Mouse (Mus musculus): ENCODE data around the gene Arhgap15. TPM values are rescaled to one million over a fixed set of nuclear protein-coding genes. Genes with fewer than 3 reads are reported as not detected.
A peak's percentile ranks its signal among the peaks of the same experiment; 100 is the strongest.

Arhgap15 gene
- polyA plus RNA-seq, 1 experiment from 2014 or later: 1.1 TPM

DNA sequence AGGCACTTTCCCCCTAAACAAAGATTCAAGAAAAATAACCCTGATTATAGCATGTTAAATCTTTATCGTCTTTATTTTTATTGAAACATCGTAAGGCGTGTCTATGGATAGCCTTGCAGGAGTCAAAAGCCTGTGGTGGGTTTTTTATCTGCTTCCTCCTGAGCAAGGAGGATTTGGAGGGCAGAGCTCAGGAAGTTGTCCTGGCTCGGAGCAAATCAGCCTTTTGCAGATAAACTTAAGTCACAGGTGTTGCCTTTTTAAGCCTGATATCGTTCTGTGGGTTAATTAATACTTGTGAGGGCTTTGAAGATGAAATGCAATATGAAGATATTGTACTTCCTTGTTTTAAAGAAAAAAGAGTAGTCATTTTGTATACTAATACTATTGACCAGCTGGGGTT is 87.3 kb downstream of the Arhgap15 start:
- Histone ChIP-seq H3K4me2 (no peak overlapping the region), H3K27ac (no peak overlapping the region), H3K4me1 (no peaks in the 10 kb centered on the region), H3K27me3 (no peaks in the 10 kb centered on the region), H3K4me3 (replicated peaks) (no peak overlapping the region), H3K9ac (no peak overlapping the region), H3K9me3 (replicated peaks) (no peaks in the 10 kb centered on the region), H3K36me3 (no peaks in the 10 kb centered on the region)
- WGBS: 78% methylated on average over 5 of the region's 5 CpGs
- no peak for ATAC-seq (replicated peaks; ENCODE audit: low FRiP score)

DNA sequence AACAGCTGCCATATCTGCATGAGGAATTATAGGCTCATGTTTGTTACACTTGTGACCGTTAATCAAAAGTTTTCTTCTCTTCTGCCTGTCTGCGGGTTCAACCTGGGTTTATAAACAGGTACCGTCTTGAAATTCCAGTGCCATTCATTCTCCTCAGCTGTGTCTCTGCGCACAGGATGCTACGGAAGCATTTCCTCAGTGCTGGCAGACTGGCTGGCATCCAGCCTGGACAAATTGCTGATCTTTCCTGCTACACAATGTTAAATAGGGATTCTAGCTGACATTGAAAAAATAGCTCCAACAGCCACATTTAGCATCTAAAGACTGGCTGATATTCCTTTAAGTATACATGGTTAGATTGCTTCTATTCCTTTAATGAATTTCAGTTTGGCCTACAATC is 93.0 kb downstream of the Arhgap15 start:
- Histone ChIP-seq H3K4me3 (replicated peaks) (no peak overlapping the region), H3K9me3 (replicated peaks) (no peaks in the 10 kb centered on the region), H3K36me3 (no peaks in the 10 kb centered on the region), H3K4me1 (no peaks in the 10 kb centered on the region), H3K4me2 (no peak overlapping the region), H3K9ac (no peak overlapping the region), H3K27ac (no peak overlapping the region), H3K27me3 (no peaks in the 10 kb centered on the region)
- WGBS: 76% methylated on average over 5 of the region's 5 CpGs
- ATAC-seq (replicated peaks; ENCODE audit: low FRiP score): no peak

DNA sequence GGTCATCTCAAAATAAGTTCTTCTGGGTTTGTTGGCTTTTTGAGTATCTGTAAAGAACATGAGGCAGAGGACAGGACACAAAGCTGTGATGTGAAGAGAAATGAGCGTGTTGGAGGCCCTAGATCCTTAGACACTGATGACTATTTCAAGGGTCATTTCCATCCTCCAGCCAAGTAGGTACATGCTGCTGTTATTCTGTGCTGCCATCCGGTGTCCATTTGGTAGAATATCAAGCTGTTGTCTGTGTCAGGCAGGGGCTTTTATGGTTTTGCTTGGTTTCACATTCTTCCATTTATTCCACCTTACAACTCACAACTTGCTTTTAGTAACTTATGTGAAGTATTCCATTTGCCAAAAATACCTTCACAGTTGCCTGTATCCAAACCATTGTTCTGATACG is 102.6 kb downstream of the Arhgap15 start:
- H3K4me2 ChIP-seq: no peak overlapping the region
- H3K36me3 ChIP-seq: no peaks in the 10 kb centered on the region
- no peak overlapping the region for H3K4me3 ChIP-seq (replicated peaks)
- no peaks in the 10 kb centered on the region for H3K9me3 ChIP-seq (replicated peaks)
- H3K27me3 ChIP-seq: no peaks in the 10 kb centered on the region
- no peaks in the 10 kb centered on the region for H3K4me1 ChIP-seq
- 58% methylated on average over 3 of the region's 3 CpGs for WGBS
- no peak overlapping the region for H3K9ac ChIP-seq
- H3K27ac ChIP-seq: no peak overlapping the region
- 0 out of 2 replicates have a peak, but pooled peaks have one; percentile 71 for ATAC-seq (replicated peaks; ENCODE audit: low FRiP score)

DNA sequence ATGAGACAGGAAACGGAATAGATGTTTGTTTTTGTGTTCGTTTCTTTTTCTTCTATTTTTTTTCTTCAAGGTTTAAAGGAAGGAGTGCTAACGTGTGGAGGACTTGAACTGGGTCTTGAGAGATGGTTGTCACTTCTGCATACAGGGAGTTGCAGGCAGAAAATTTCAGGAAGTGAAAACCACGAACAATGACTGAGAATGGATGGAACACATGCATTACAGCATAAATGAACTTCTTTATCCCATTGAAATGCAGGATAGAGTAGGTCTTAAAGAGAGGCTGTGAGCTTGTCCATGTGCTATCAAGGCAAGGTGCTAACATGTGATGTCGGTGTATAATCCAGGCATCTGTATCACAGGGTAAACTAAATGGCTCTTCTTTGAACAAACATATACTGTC is 114.1 kb downstream of the Arhgap15 start:
- no peaks in the 10 kb centered on the region for H3K27me3 ChIP-seq
- ATAC-seq (replicated peaks; ENCODE audit: low FRiP score): no peak
- H3K4me1 ChIP-seq: no peaks in the 10 kb centered on the region
- 82% methylated on average over 5 of the region's 5 CpGs for WGBS
- H3K4me2 ChIP-seq: no peak overlapping the region
- H3K9me3 ChIP-seq (replicated peaks): no peaks in the 10 kb centered on the region
- no peak overlapping the region for H3K9ac ChIP-seq
- no peak overlapping the region for H3K27ac ChIP-seq
- H3K36me3 ChIP-seq: no peaks in the 10 kb centered on the region
- no peak overlapping the region for H3K4me3 ChIP-seq (replicated peaks)

DNA sequence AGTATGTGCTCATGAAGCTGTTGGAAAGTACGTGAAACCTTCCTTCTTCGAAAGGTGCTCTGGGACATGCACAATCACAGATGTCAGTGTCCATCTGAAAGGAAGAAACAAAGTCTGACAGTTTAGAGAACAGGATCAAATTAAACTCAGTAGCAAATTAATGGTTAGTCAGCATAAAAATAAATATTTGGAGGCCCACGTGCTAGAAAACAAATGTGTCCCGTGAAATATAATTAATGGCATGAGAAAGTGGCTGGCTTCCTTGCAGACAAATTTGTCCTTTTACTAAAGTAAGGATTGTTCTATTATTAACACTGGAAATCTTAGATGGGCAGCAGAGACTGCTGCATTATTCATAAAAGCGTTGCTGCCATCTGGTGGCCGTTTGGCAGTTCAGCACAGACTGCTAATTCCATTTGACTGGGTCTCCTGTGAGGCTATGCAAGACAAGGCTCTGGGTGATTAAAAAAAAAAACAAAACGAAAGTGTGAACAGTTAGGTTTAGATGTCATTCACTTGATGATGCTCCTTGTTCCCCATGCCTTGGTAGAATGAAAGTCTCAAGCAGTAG is 153.9 kb downstream of the Arhgap15 start:
- peak; percentile 89 for ATAC-seq (replicated peaks; ENCODE audit: low FRiP score)
- Histone ChIP-seq H3K9me3 (replicated peaks) (no peaks in the 10 kb centered on the region), H3K4me3 (replicated peaks) (no peak overlapping the region), H3K4me1 (no peaks in the 10 kb centered on the region), H3K27ac (no peak overlapping the region), H3K36me3 (no peaks in the 10 kb centered on the region), H3K27me3 (no peaks in the 10 kb centered on the region), H3K9ac (no peak overlapping the region), H3K4me2 (no peak overlapping the region)
- WGBS: 22% methylated on average over 7 of the region's 7 CpGs

DNA sequence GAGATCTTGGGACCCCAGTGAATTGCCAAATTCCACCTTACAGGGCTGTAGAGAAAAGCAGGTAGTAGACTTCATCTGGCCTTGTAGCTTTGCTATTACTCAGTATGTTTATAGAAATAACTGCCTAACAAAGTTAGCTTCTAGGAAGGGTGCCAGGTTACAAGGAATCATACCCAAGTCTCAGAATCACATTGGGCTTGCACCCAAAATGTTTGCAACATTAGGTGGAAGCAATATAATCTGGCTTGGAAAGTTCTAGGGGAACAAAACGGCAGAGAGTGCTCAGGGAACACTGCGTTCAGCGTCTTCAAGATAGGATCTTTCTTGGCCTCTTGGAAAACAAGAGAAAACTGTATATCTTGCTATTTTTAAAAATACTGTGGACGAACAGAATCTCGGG is 158.9 kb downstream of the Arhgap15 start:
- Histone ChIP-seq H3K4me1 (no peaks in the 10 kb centered on the region), H3K27me3 (no peaks in the 10 kb centered on the region), H3K4me2 (no peak overlapping the region), H3K9me3 (replicated peaks) (no peaks in the 10 kb centered on the region), H3K4me3 (replicated peaks) (no peak overlapping the region), H3K27ac (no peak overlapping the region), H3K36me3 (no peaks in the 10 kb centered on the region), H3K9ac (no peak overlapping the region)
- no peak for ATAC-seq (replicated peaks; ENCODE audit: low FRiP score)
- WGBS: 78% methylated on average over 5 of the region's 5 CpGs

DNA sequence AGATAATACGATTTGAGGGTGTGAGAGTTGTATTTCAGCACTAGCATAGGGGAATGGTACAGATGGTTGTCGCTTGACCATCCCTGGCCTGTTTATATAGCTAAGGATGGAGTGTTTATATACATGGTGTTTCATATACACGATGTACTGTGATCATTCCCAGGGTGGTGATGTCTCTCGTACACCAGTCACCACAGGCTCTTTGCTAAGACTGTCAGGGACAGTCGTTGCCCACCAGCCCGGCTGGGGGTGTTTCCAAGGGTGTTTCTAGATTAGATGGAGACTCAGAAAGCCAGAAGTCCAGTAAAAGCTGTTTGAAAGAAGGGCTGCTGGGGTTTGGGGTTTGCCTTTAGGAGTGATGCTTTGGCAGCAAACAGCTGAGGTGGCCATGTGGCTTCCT is 165.5 kb downstream of the Arhgap15 start:
- 89% methylated on average over 6 of the region's 6 CpGs for WGBS
- ATAC-seq (replicated peaks; ENCODE audit: low FRiP score): no peak
- Histone ChIP-seq H3K4me2 (no peak overlapping the region), H3K36me3 (no peaks in the 10 kb centered on the region), H3K4me1 (no peaks in the 10 kb centered on the region), H3K27ac (no peak overlapping the region), H3K27me3 (no peaks in the 10 kb centered on the region), H3K9ac (no peak overlapping the region), H3K4me3 (replicated peaks) (no peak overlapping the region), H3K9me3 (replicated peaks) (no peaks in the 10 kb centered on the region)

DNA sequence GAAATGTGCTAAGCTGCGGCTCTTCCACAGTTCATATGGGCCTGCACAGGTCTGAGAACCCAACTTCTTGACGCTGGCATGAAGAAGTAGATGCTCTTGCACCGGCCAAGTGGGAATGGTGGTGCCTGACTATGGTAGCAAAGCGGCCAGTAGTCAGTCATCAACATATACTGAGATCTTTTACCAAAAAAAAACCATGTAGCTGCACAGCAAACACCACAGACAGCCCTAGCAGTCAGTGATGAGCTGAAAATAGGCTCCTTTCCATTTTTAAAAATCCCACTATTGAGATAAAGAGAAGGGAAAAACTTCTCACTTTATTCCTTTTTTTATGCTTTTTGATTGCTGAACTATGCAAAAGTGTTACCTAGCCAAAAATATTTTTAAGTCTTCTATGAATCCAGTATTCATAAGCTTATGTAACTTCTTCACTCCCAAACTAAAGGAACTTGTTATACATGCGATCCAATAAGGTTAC is 175.3 kb downstream of the Arhgap15 start:
- 95% methylated on average over 5 of the region's 5 CpGs for WGBS
- no peaks in the 10 kb centered on the region for H3K4me1 ChIP-seq
- H3K9ac ChIP-seq: no peak overlapping the region
- no peaks in the 10 kb centered on the region for H3K36me3 ChIP-seq
- no peak for ATAC-seq (replicated peaks; ENCODE audit: low FRiP score)
- H3K4me2 ChIP-seq: no peak overlapping the region
- no peak overlapping the region for H3K27ac ChIP-seq
- no peaks in the 10 kb centered on the region for H3K27me3 ChIP-seq
- H3K9me3 ChIP-seq (replicated peaks): no peaks in the 10 kb centered on the region
- no peak overlapping the region for H3K4me3 ChIP-seq (replicated peaks)

DNA sequence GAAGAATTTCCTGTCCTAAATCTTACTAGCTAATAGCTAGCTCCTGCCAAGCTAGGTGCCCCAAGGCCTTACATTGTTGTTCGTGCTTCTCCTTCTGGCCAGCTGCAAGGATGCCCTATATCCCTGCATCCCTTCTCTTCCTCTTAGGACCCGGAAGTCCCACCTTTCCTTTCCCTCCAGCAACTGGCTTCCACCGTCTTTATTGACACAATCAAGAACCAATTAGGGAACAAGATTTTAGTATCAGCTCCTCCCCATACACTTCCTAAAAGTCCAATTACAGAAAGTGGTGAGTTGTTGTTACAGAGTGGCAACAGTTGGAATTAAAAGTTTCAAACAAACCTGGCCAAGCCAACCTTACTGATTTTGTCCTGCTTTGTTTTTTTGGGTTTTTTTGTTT is 183.1 kb downstream of the Arhgap15 start:
- H3K36me3 ChIP-seq: no peaks in the 10 kb centered on the region
- ATAC-seq (replicated peaks; ENCODE audit: low FRiP score): no peak
- H3K27me3 ChIP-seq: no peaks in the 10 kb centered on the region
- no peak overlapping the region for H3K27ac ChIP-seq
- H3K9ac ChIP-seq: no peak overlapping the region
- 94% methylated on average over 3 of the region's 3 CpGs for WGBS
- H3K4me1 ChIP-seq: no peaks in the 10 kb centered on the region
- H3K9me3 ChIP-seq (replicated peaks): no peaks in the 10 kb centered on the region
- no peak overlapping the region for H3K4me3 ChIP-seq (replicated peaks)
- H3K4me2 ChIP-seq: no peak overlapping the region

DNA sequence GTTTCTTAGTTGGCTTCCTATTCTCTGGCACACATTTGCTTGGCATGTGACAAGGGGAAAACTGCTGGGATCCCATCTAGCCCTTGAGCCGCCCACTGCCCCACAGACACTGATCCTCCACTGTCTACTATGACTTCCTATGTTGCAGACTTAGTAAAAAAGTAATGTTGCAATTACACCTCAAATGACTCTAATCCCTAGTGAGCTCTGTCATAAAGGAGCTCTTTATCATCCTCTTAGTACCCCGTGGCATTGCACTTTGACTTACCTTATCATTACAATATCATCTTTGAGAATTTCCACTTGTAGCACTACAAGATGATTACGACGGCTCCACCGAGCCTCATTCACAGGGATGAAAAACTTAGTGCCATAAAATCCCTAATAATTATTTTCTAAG is 190.6 kb downstream of the Arhgap15 start:
- Histone ChIP-seq H3K36me3 (no peaks in the 10 kb centered on the region), H3K27ac (no peak overlapping the region), H3K4me3 (replicated peaks) (no peak overlapping the region), H3K4me2 (no peak overlapping the region), H3K9me3 (replicated peaks) (no peaks in the 10 kb centered on the region), H3K4me1 (no peaks in the 10 kb centered on the region), H3K9ac (no peak overlapping the region), H3K27me3 (no peaks in the 10 kb centered on the region)
- 89% methylated on average over 5 of the region's 5 CpGs for WGBS
- no peak for ATAC-seq (replicated peaks; ENCODE audit: low FRiP score)

DNA sequence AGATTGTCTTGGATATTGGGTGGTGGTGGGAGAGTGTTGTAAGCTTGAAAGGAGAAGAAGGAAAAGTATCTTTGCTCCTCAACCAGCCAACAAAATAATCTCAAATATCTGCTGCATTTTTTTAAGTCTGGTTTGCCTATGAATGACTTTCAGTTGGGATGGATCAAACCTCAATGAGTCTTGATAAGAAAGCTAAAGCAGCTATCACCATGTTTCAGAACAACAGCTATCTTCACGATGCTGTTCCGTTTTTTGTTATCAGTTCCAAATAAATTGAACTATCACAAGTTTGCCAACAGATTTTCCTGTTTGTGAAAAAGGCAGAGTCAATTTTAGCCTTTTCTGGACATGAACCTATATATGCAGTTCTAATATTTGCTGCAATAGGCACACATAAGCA is 197.1 kb downstream of the Arhgap15 start:
- no peaks in the 10 kb centered on the region for H3K4me1 ChIP-seq
- no peaks in the 10 kb centered on the region for H3K9me3 ChIP-seq (replicated peaks)
- WGBS: 89% methylated on average over 2 of the region's 2 CpGs
- H3K9ac ChIP-seq: no peak overlapping the region
- H3K36me3 ChIP-seq: no peaks in the 10 kb centered on the region
- no peak overlapping the region for H3K4me3 ChIP-seq (replicated peaks)
- H3K27ac ChIP-seq: no peak overlapping the region
- no peak for ATAC-seq (replicated peaks; ENCODE audit: low FRiP score)
- no peaks in the 10 kb centered on the region for H3K27me3 ChIP-seq
- no peak overlapping the region for H3K4me2 ChIP-seq

DNA sequence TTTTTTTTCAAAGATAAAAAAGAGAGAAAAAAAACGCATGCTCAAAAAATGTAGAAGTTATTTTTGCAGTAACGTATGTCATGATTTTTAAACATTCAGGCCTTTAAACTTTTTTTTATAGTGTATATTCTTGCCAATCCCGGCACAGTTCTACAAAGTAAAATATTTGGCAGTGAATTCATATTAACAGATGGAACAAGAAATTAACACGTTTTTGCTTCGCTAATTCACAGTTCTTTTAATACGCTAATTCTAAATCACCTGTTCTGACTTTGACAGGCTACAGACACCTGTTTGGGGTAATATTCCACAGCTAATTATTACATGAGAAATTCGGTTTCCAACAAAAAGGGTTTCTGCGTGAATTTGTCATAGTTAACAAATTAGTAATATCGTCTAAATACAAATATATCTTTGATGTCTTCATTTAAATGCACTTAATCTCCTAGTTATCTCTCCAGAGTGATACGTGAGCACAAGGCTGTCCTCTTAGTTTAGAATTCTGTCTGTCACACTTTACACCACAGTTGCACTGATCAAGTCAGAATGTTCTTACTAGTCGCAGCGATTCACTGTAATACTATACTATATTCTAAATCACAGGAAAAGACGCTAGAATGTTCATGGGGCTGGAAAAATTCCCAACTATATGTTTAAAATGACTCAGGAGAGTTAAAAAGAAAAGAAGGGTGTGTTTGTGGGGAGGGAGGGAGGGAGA is 201.3 kb downstream of the Arhgap15 start:
- Histone ChIP-seq H3K9me3 (replicated peaks) (no peaks in the 10 kb centered on the region), H3K4me1 (no peaks in the 10 kb centered on the region), H3K9ac (no peak overlapping the region), H3K36me3 (no peaks in the 10 kb centered on the region), H3K27ac (no peak overlapping the region), H3K27me3 (no peaks in the 10 kb centered on the region), H3K4me2 (no peak overlapping the region), H3K4me3 (replicated peaks) (no peak overlapping the region)
- ATAC-seq (replicated peaks; ENCODE audit: low FRiP score): no peak
- WGBS: 89% methylated on average over 13 of the region's 13 CpGs

DNA sequence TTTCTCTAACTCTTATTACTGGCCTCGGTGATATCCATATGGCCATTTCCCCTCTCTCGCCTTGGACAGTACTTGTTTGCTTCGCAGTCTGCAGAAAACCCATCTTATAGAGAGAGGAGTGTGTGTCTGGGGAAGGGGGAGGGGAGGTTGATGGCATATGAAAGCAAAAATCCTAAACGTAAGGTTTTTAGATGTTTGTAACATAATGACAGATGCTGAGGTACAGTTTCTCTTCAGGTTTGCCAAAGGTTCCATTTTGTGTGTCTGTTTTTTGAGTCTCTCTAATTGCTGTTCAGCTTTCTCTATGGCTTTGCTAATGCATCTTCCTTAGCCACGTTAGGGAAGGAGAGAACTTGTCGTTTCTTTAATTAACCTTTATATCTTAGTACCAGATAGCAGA is 202.1 kb downstream of the Arhgap15 start:
- H3K27me3 ChIP-seq: no peaks in the 10 kb centered on the region
- ATAC-seq (replicated peaks; ENCODE audit: low FRiP score): no peak
- H3K9ac ChIP-seq: no peak overlapping the region
- WGBS: 76% methylated on average over 6 of the region's 6 CpGs
- no peaks in the 10 kb centered on the region for H3K36me3 ChIP-seq
- no peaks in the 10 kb centered on the region for H3K9me3 ChIP-seq (replicated peaks)
- H3K4me3 ChIP-seq (replicated peaks): no peak overlapping the region
- no peak overlapping the region for H3K27ac ChIP-seq
- H3K4me1 ChIP-seq: no peaks in the 10 kb centered on the region
- H3K4me2 ChIP-seq: no peak overlapping the region
